Mouse (Mus musculus) ES-Bruce4 (cell line): ENCODE data around the gene Hmgcr. TPM values are rescaled to one million over a fixed set of nuclear protein-coding genes. Genes with fewer than 3 reads are reported as not detected.

Experiments used
- H3K27ac ChIP-seq: 2 replicates; pipeline ENCODE4 v1.5.1; 2012; ENCODE audit warnings: low read length, inconsistent platforms; ENCODE audit not compliant: insufficient read depth
- H3K27me3 ChIP-seq: 2 replicates; pipeline ENCODE4 v1.6.1; 2012; ENCODE audit warnings: mild to moderate bottlenecking, low read length, inconsistent platforms; ENCODE audit not compliant: control insufficient read depth, poor library complexity, insufficient read depth, severe bottlenecking
- H3K36me3 ChIP-seq: 2 replicates; pipeline ENCODE4 v1.6.1; 2012; ENCODE audit warnings: inconsistent platforms, mild to moderate bottlenecking, low read length, moderate library complexity; ENCODE audit not compliant: control insufficient read depth, poor library complexity, insufficient read depth, severe bottlenecking
- H3K4me1 ChIP-seq: one replicate; pipeline ENCODE4 v1.8.1; 2011; ENCODE audit warnings: low read length; ENCODE audit not compliant: control insufficient read depth, insufficient read depth
- H3K4me3 ChIP-seq: 2 replicates; pipeline ENCODE4 v1.5.1; 2011; ENCODE audit warnings: low read depth, mild to moderate bottlenecking, low read length
- H3K9ac ChIP-seq: 2 replicates; pipeline ENCODE4 v1.6.1; 2012; ENCODE audit warnings: low read depth, mild to moderate bottlenecking, inconsistent platforms; ENCODE audit not compliant: poor library complexity, severe bottlenecking
- H3K9me3 ChIP-seq: replicated peaks from 2 replicates; pipeline ENCODE4 v1.6.1; 2012; ENCODE audit warnings: mild to moderate bottlenecking, low read length, inconsistent platforms; ENCODE audit not compliant: control insufficient read depth, poor library complexity, insufficient read depth, severe bottlenecking
- CTCF ChIP-seq: IDR thresholded peaks from one replicate; pipeline ENCODE4 v1.8.1; 2011; ENCODE audit warnings: low read depth, low read length
- EP300 ChIP-seq: IDR thresholded peaks from 2 replicates; pipeline ENCODE4 v1.6.1; 2011; ENCODE audit warnings: low read depth, low read length; ENCODE audit not compliant: insufficient read depth
- POLR2A ChIP-seq: IDR thresholded peaks from one replicate; pipeline ENCODE4 v1.8.1; 2011; ENCODE audit warnings: low read length; ENCODE audit not compliant: insufficient read depth
- polyA plus RNA-seq: library from polyadenylated mRNA; stranded (reverse); fragments of >200 nt; gene quantifications from 2 replicates; pipeline ENCODE4 v1.2.4, GENCODE M21; 2011; ENCODE audit warnings: low read depth; ENCODE audit not compliant: missing spikeins, insufficient read depth, insufficient read length

The Hmgcr gene
- polyA plus RNA-seq, 1 experiment = 205 TPM

DNA sequence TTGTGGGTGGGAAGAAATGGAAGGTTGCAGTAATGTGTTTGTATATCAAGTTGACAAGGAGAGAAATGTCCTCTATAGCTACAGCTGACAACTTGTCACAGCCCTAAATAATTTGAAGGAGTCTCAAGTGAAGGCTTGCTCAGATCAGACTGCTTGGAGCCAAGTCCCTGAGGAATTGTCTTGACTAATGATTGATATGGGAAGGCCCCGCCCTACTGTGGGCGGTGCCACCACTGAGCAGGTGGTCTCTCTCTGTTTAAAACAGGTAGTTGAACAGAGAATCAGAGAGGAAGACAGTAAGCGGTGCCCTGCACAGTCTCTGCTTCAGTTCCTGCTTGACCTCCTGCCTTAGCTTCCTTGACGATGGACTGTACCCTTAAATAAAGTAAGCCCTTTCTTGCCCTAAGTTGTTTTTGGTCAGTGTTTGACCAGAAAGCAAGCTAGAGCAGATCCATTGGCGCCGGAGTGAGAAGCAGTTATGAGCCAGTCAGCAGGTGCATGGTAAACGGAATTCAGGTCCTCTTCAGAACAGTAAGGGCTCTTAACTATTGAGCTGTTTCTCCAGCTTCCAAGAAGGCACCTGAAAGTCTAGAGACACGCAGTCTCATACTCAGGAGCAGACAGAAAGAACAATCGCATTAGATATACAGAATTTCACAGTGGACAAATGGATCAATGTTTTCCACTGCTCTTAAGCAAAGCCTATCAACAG lies 32.0 kb upstream of the Hmgcr start:
- Histone ChIP-seq H3K9me3 (no peaks in the 10 kb centered on the region), H3K4me1 (no peaks in the 10 kb centered on the region), H3K9ac (no peak overlapping the region), H3K36me3 (no peaks in the 10 kb centered on the region), H3K27ac (no peak overlapping the region), H3K4me3 (no peak overlapping the region), H3K27me3 (no peaks in the 10 kb centered on the region; the same call in 1 of the 2 replicates)
- TF ChIP-seq EP300 (no peak), CTCF (no peak), POLR2A (no peak)

DNA sequence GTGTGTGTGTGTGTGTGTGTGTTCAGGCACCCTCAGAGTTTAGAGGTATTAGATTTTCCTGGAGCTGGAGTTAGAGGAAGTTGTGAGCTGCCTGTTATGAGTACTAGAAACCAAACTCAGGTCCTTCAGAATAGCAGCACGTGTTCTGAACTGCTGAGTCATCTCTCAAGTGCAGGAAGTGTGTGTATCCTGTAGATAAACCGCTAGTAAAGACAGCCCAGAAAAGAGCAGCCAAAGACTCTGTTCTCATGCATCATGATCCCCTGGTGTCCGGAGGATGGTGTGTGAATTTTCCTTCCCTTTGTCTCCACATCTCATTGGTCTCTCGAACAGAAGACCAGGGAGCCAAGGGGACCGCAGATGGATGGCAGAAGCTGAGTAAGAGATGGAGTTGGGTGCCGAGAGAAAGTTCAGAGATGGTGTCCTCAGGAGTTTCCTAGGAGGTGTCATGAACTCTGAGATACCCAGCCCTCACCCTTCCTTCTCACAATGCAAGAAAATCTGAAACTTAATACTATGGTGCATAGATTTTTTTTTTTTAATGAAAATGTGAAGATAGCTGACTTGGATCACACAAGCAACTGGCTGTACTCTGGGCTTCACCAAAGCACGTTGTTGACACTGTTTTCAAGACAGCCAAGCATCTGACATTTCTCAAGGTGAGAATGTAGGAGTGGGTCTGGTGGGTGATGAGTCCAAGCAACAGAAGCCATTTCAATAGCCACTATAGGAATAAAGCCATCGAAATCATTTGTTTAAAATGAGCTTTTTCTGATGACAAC lies 27.3 kb upstream of the Hmgcr start:
- no peak for TF ChIP-seq EP300
- no peak for TF ChIP-seq CTCF
- no peak for TF ChIP-seq POLR2A
- no peaks in the 10 kb centered on the region for H3K27me3 ChIP-seq
- no peak overlapping the region for H3K9ac ChIP-seq
- H3K4me3 ChIP-seq = no peak overlapping the region
- H3K27ac ChIP-seq = no peak overlapping the region
- peaks cover 2% of the 10 kb centered on the region for H3K4me1 ChIP-seq
- H3K9me3 ChIP-seq = no peaks in the 10 kb centered on the region
- H3K36me3 ChIP-seq = no peaks in the 10 kb centered on the region

DNA sequence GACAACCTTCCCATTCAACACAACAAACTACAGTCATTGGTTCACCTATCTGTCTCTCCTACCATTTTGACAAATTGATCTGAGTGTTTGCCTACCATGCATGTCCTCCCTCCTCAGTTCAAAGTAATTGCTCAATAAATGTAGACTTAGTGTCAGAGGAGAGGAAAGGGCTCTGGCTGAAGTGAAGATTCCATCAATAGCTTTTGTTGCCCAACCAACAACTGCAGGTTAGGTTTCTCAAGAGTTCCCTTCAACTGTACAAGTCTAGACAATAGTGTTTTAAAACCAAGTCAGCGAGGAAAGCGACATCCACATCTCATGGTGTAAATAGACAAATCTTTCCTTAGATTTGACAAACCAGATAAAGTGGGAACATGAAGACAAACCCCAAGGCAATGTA lies 24.7 kb upstream of the Hmgcr start:
- Histone ChIP-seq H3K9me3 (no peaks in the 10 kb centered on the region), H3K36me3 (no peaks in the 10 kb centered on the region), H3K27me3 (no peaks in the 10 kb centered on the region), H3K4me1 (peaks cover 2% of the 10 kb centered on the region), H3K4me3 (no peak overlapping the region), H3K9ac (no peak overlapping the region), H3K27ac (no peak overlapping the region)
- no peak for TF ChIP-seq EP300
- no peak for TF ChIP-seq CTCF
- TF ChIP-seq POLR2A = no peak

DNA sequence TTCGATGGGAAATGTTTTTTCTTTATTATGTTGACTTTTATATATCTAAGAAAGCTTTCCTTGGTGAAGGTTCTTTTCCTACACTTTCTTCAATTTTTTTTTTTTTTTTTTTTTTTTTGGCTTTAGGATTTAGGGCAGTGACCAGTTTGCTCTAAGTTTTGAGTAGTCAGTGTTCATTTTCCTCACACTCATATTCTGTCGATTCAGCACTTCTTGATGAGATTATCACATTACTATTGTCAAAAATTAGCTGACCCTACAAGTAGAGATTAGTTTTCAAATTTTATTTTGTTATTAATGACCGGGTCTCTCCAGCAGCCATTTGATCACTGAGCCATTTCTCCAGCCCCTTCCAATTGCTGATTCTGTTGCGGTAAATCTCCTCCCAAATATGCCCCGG lies 19.2 kb upstream of the Hmgcr start:
- TF ChIP-seq CTCF (no peak), EP300 (no peak), POLR2A (no peak)
- Histone ChIP-seq H3K27ac (no peak overlapping the region), H3K9me3 (no peaks in the 10 kb centered on the region), H3K4me1 (peaks cover 2% of the 10 kb centered on the region), H3K27me3 (no peaks in the 10 kb centered on the region), H3K9ac (no peak overlapping the region), H3K4me3 (no peak overlapping the region), H3K36me3 (no peaks in the 10 kb centered on the region)

DNA sequence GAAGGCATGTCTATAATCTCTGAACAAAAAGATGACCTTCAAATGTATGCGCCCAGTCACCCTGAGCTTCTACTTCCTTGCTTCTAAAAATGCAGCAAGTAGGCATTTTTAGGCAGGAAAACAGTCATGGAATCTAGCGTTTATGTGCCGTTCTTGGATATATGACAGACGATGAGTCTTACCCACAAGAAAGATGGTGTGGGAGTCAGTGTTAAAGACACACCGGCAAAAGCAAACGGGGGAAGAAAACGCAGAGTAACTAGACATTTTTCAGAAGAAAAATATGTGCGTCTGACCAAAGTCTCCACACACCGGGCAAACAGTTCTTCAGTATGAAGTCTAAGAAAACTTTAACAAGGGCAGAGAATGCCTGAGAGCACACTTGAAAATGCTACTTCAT lies 16.5 kb upstream of the Hmgcr start:
- no peaks in the 10 kb centered on the region for H3K27me3 ChIP-seq
- H3K36me3 ChIP-seq = no peaks in the 10 kb centered on the region
- no peaks in the 10 kb centered on the region for H3K4me1 ChIP-seq
- H3K9me3 ChIP-seq = no peaks in the 10 kb centered on the region
- no peak overlapping the region for H3K27ac ChIP-seq
- no peak for TF ChIP-seq EP300
- no peak for TF ChIP-seq CTCF
- TF ChIP-seq POLR2A = no peak
- H3K9ac ChIP-seq = no peak overlapping the region
- H3K4me3 ChIP-seq = no peak overlapping the region

DNA sequence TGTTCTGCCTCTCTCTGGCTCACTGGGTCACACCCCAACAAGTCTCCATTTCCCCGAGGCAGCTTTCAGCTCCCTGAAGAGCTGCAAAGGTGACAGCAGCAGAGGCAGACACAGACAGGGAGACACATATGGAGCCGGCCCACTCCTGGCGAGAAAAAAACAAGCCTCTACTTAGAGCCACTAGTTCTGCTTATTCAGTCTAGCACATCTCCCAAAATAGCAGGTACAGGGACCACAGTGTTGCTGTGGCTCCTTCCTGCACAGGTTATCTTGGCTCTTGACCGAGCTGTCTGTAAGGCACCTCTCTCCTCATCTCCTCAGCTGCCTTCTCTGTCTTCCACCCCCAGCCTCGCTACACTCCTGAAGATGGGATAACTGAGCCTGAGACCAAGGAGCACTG lies 14.0 kb upstream of the Hmgcr start:
- Histone ChIP-seq H3K27ac (no peak overlapping the region), H3K4me1 (no peaks in the 10 kb centered on the region), H3K36me3 (no peaks in the 10 kb centered on the region), H3K27me3 (no peaks in the 10 kb centered on the region), H3K9ac (no peak overlapping the region), H3K9me3 (no peaks in the 10 kb centered on the region), H3K4me3 (no peak overlapping the region)
- TF ChIP-seq CTCF (no peak), EP300 (no peak), POLR2A (no peak)
